Mouse (Mus musculus) embryonic fibroblast, embryonic 13.5 days (primary cell): ENCODE data around the gene Klhl42.

Experiments
- CTCF ChIP-seq: IDR thresholded peaks from 2 replicates; pipeline ENCODE4 v1.5.1; 2011; ENCODE audit warnings: mild to moderate bottlenecking, control low read depth, low read length, moderate library complexity, borderline replicate concordance; ENCODE audit not compliant: insufficient read depth
- POLR2A ChIP-seq: IDR thresholded peaks from 2 replicates; pipeline ENCODE4 v1.6.1; 2011; ENCODE audit warnings: low read depth, mild to moderate bottlenecking, control low read depth, low read length, moderate library complexity

DNA sequence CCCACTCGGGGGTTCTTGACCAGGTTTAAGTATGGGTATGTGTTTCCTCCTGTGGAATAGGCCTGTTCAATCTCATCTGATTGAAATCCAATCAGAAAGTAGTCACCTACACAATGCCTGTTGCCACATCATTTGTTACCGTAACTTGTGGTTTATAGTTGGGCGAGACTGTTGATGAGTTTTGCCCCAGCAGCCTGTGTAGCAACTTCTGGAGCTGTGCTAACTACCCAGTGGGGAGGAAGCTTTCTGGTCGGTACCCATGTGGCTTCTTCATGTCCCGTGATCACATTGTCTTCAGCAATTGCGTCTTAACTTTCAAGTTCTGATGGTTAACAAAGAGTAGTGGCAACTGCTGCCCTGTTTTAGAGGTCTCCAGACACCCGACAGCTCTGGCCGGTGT, 39.5 kb upstream of the Klhl42 start:
- TF ChIP-seq CTCF (no peak), POLR2A (no peak)
